17 mouse cellular contexts compared by ENCODE assay signal in genomic region chr6:119485486-119485885, GRCm38 (mm10). TPM values are rescaled to one million over a fixed set of nuclear protein-coding genes. Genes with fewer than 3 reads are reported as not detected.
DNase-seq lines count a peak whose midpoint lies in the region; ATAC-seq and TF ChIP-seq lines count a peak whose summit lies in the region.
"Had no signal": no experiment of that assay in that cellular context is flagged by ENCODE, and none has a peak within 500 bp of the region (broad histone marks: within the 10 kb centered on the region; RNA-seq: fewer than 3 reads in every experiment).

No protein-coding gene starts in this region.

- no peak overlapping the region for H3K9ac ChIP-seq in forebrain, embryonic 13.5 days
- H3K9ac ChIP-seq in limb, embryonic 12.5 days (replicated peaks): no peak overlapping the region
- H3K9ac ChIP-seq in limb, embryonic 14.5 days (ENCODE audit: low read depth, low read length, severe bottlenecking): 0 out of 2 replicates have a peak overlapping the region, but pooled peaks have one; percentile 4
- H3K9ac ChIP-seq: hindbrain, embryonic 15.5 days; neural tube, embryonic 12.5 days had no signal

- DNase-seq in forebrain, embryonic 10.5 days (ENCODE audit: extremely low spot score, low spot score): no peak
- no peak for DNase-seq in limb, embryonic 10.5 days (ENCODE audit: low spot score)
- peak; percentile 53 for DNase-seq in ES-CJ7 (ENCODE audit: low read depth, low spot score)
- peak; percentile 42 for DNase-seq in limb, embryonic 14.5 days (ENCODE audit: low spot score)
- no peak for DNase-seq in frontal cortex, postnatal 10 days (ENCODE audit: low spot score in 2 of 2)
- DNase-seq in heart, postnatal 25 days (ENCODE audit: low spot score): no peak
- DNase-seq: cerebellum, adult 9-11 months; kidney, postnatal 36 days; right cerebral cortex, postnatal 25 days; thymus, postnatal 25 days had no signal

- ATAC-seq in forebrain, embryonic 13.5 days: no peak
- no peak for ATAC-seq in limb, embryonic 12.5 days (ENCODE audit: insufficient number of reproducible peaks, insufficient read depth, low FRiP score, low TSS enrichment, low read depth)
- no peak for ATAC-seq in limb, embryonic 14.5 days (ENCODE audit: low FRiP score, low read depth)

- no peaks in the 10 kb centered on the region for H3K27me3 ChIP-seq in forebrain, embryonic 10.5 days (ENCODE audit: poor library complexity, severe bottlenecking)
- H3K27me3 ChIP-seq in forebrain, embryonic 13.5 days: no peaks in the 10 kb centered on the region
- no peaks in the 10 kb centered on the region for H3K27me3 ChIP-seq in limb, embryonic 12.5 days
- H3K27me3 ChIP-seq in limb, embryonic 10.5 days (ENCODE audit: low read depth, poor library complexity, severe bottlenecking): no peaks in the 10 kb centered on the region
- no peaks in the 10 kb centered on the region for H3K27me3 ChIP-seq in limb, embryonic 14.5 days (ENCODE audit: control insufficient read depth, insufficient read depth, low read length)
- H3K27me3 ChIP-seq: hindbrain, embryonic 15.5 days; neural tube, embryonic 12.5 days had no signal

- intact Hi-C loops in heart, postnatal 25 days (cut with DNase I): loop anchor here (5.0 to 10.0 kb wide), 3 partner anchors 307 to 519 kb away; no protein-coding TSS in a partner anchor

- no peaks in the 10 kb centered on the region for H3K9me3 ChIP-seq in forebrain, embryonic 10.5 days
- H3K9me3 ChIP-seq in forebrain, embryonic 13.5 days (replicated peaks): no peaks in the 10 kb centered on the region
- no peaks in the 10 kb centered on the region for H3K9me3 ChIP-seq in limb, embryonic 12.5 days
- H3K9me3 ChIP-seq in limb, embryonic 10.5 days (replicated peaks): no peaks in the 10 kb centered on the region
- no peaks in the 10 kb centered on the region for H3K9me3 ChIP-seq in limb, embryonic 14.5 days (ENCODE audit: control insufficient read depth, low read length)
- H3K9me3 ChIP-seq: hindbrain, embryonic 15.5 days; neural tube, embryonic 12.5 days had no signal

- no peak overlapping the region for H3K4me2 ChIP-seq in forebrain, embryonic 13.5 days
- no peak overlapping the region for H3K4me2 ChIP-seq in limb, embryonic 12.5 days
- no peak overlapping the region for H3K4me2 ChIP-seq in limb, embryonic 14.5 days (replicated peaks; ENCODE audit: low read depth, low read length, severe bottlenecking)
- H3K4me2 ChIP-seq: heart, embryonic 11.5 days; hindbrain, embryonic 15.5 days; neural tube, embryonic 12.5 days had no signal

- H3K4me3 ChIP-seq in forebrain, embryonic 10.5 days: no peak overlapping the region
- H3K4me3 ChIP-seq in forebrain, embryonic 13.5 days: no peak overlapping the region
- H3K4me3 ChIP-seq in limb, embryonic 12.5 days (replicated peaks): no peak overlapping the region
- no peak overlapping the region for H3K4me3 ChIP-seq in limb, embryonic 10.5 days
- no peak overlapping the region for H3K4me3 ChIP-seq in limb, embryonic 14.5 days (replicated peaks; ENCODE audit: low read length)
- H3K4me3 ChIP-seq: gastrocnemius, adult 2 months; hindbrain, embryonic 15.5 days; neural tube, embryonic 12.5 days had no signal

- H3K27ac ChIP-seq in forebrain, embryonic 10.5 days: peak overlapping the region; percentile 31; the same call in 1 of the 2 replicates
- no peak overlapping the region for H3K27ac ChIP-seq in forebrain, embryonic 13.5 days
- 0 out of 2 replicates have a peak overlapping the region, but pooled peaks have one; percentile 24 for H3K27ac ChIP-seq in limb, embryonic 12.5 days
- no peak overlapping the region for H3K27ac ChIP-seq in limb, embryonic 10.5 days
- H3K27ac ChIP-seq in limb, embryonic 14.5 days (replicated peaks; ENCODE audit: low read depth, low read length): no peak overlapping the region
- H3K27ac ChIP-seq: gastrocnemius, adult 2 months; hindbrain, embryonic 15.5 days; neural tube, embryonic 12.5 days had no signal

- TF ChIP-seq POLR2A in limb, embryonic 14.5 days (IDR thresholded peaks at IDR 0.05; ENCODE audit: borderline replicate concordance, extremely low read depth, insufficient read depth, insufficient read length): no peak

- WGBS in forebrain, embryonic 10.5 days: 21% methylated on average over 2 of the region's 2 CpGs
- WGBS in forebrain, embryonic 13.5 days: 20% methylated on average over 2 of the region's 2 CpGs
- WGBS in limb, embryonic 12.5 days: 16% methylated on average over 2 of the region's 2 CpGs
- WGBS in limb, embryonic 10.5 days: 25% methylated on average over 2 of the region's 2 CpGs
- 6% methylated on average over 2 of the region's 2 CpGs for WGBS in limb, embryonic 14.5 days

- peaks cover 40% of the 10 kb centered on the region for H3K36me3 ChIP-seq in forebrain, embryonic 10.5 days (replicated peaks)
- peaks cover 20% of the 10 kb centered on the region for H3K36me3 ChIP-seq in forebrain, embryonic 13.5 days (ENCODE audit: poor library complexity, severe bottlenecking)
- H3K36me3 ChIP-seq in limb, embryonic 12.5 days: peaks cover 25% of the 10 kb centered on the region; the same call in 1 of the 2 replicates
- H3K36me3 ChIP-seq in limb, embryonic 10.5 days: peaks cover 29% of the 10 kb centered on the region
- H3K36me3 ChIP-seq in limb, embryonic 14.5 days (ENCODE audit: control insufficient read depth, insufficient read depth, low read length): peaks cover 17% of the 10 kb centered on the region

- peaks cover 68% of the 10 kb centered on the region for H3K4me1 ChIP-seq in forebrain, embryonic 10.5 days
- H3K4me1 ChIP-seq in forebrain, embryonic 13.5 days: peaks cover 54% of the 10 kb centered on the region
- H3K4me1 ChIP-seq in limb, embryonic 12.5 days (replicated peaks): peaks cover 54% of the 10 kb centered on the region
- H3K4me1 ChIP-seq in limb, embryonic 10.5 days: peaks cover 42% of the 10 kb centered on the region
- peaks cover 31% of the 10 kb centered on the region for H3K4me1 ChIP-seq in limb, embryonic 14.5 days (ENCODE audit: control insufficient read depth, insufficient read depth, low read length)

RNA-seq across cellular contexts. Expression of gene Fbxl14, which starts 6.0 kb away (rescaled TPM):
- 3.5 and 3.6 TPM in 2 replicates for polyA plus RNA-seq in forebrain, embryonic 10.5 days (2016; fragmentation: Nextera tagmentation; extraction: Ambion mirVana)
- 4.1 and 4.2 TPM in 2 replicates for polyA plus RNA-seq in forebrain, embryonic 13.5 days (2015; fragmentation: Nextera tagmentation; extraction: Ambion mirVana)
- polyA plus RNA-seq in limb, embryonic 12.5 days (2016; fragmentation: Nextera tagmentation; extraction: Ambion mirVana): 4.2 and 4.9 TPM in 2 replicates
- 3.0 and 3.5 TPM in 2 replicates for polyA plus RNA-seq in limb, embryonic 10.5 days (2016; fragmentation: Nextera tagmentation; extraction: Ambion mirVana)
- 39.1 and 56.2 TPM in 2 replicates for polyA plus RNA-seq in limb, embryonic 14.5 days (2012; rRNA removed)
- polyA plus RNA-seq in limb, embryonic 14.5 days (2014; fragmentation: Nextera tagmentation; extraction: Ambion mirVana): 5.2 and 6.4 TPM in 2 replicates
- total RNA-seq in heart, postnatal 25 days (2021): 10 to 100 TPM; 15.4 to 15.6 TPM

RNA-seq across cellular contexts. Expression of gene Wnt5b, which starts 58.7 kb away (rescaled TPM):
- polyA plus RNA-seq in forebrain, embryonic 10.5 days (2016; fragmentation: Nextera tagmentation; extraction: Ambion mirVana): 19.3 and 23.9 TPM in 2 replicates
- 4.5 and 5.2 TPM in 2 replicates for polyA plus RNA-seq in forebrain, embryonic 13.5 days (2015; fragmentation: Nextera tagmentation; extraction: Ambion mirVana)
- polyA plus RNA-seq in limb, embryonic 12.5 days (2016; fragmentation: Nextera tagmentation; extraction: Ambion mirVana): 21.9 and 24.9 TPM in 2 replicates
- 17.6 and 18.5 TPM in 2 replicates for polyA plus RNA-seq in limb, embryonic 10.5 days (2016; fragmentation: Nextera tagmentation; extraction: Ambion mirVana)
- polyA plus RNA-seq in limb, embryonic 14.5 days (2012; rRNA removed): 13.3 and 15.9 TPM in 2 replicates
- polyA plus RNA-seq in limb, embryonic 14.5 days (2014; fragmentation: Nextera tagmentation; extraction: Ambion mirVana): 17.5 and 20.1 TPM in 2 replicates
- 1 to 10 TPM; 3.1 to 3.6 TPM for total RNA-seq in heart, postnatal 25 days (2021)
- total RNA-seq: megakaryocyte, adult 5-6 weeks had no signal

Comparison
In these comparisons a context has a peak if more than half of its experiments do, and no peak if none do; other contexts are left out.
1. DNase-seq: peak in ES-CJ7 (single experiment) and limb, embryonic 14.5 days (single experiment); none in forebrain, embryonic 10.5 days (single experiment), limb, embryonic 10.5 days (single experiment), frontal cortex, postnatal 10 days (0 of 2) and heart, postnatal 25 days (single experiment).
2. H3K27ac ChIP-seq: peak in forebrain, embryonic 10.5 days (single experiment) and limb, embryonic 12.5 days (single experiment); none in forebrain, embryonic 13.5 days (single experiment), limb, embryonic 10.5 days (single experiment) and limb, embryonic 14.5 days (single experiment).